In genomic region chrX:67282951-67283350, GRCm38 (mm10) we compare ENCODE assay signal across 15 mouse cellular contexts.
"Had no signal": no experiment of that assay in that cellular context is flagged by ENCODE, and none has a peak within 500 bp of the region (broad histone marks: within the 10 kb centered on the region; RNA-seq: fewer than 3 reads in every experiment).

No protein-coding gene starts in this region.

- H3K27ac ChIP-seq: layer of hippocampus, adult 2 months; limb, embryonic 10.5 days; liver, embryonic 15.5 days; neural tube, embryonic 15.5 days had no signal

- ATAC-seq: lung, postnatal 0 days had no signal

- H3K4me2 ChIP-seq: liver, embryonic 11.5 days; liver, embryonic 15.5 days; neural tube, embryonic 15.5 days had no signal

- H3K4me1 ChIP-seq: limb, embryonic 10.5 days; liver, embryonic 15.5 days; neural tube, embryonic 15.5 days had no signal

- H3K27me3 ChIP-seq: liver, embryonic 15.5 days; neural tube, embryonic 15.5 days had no signal

- DNase-seq: kidney, adult 9 months; kidney, postnatal 10 days; kidney, postnatal 4 days; lung, adult 2 months; lung, postnatal 4 days; right cerebral cortex, adult 18-20 months; right cerebral cortex, postnatal 25 days; thymus, postnatal 4 days had no signal

- H3K36me3 ChIP-seq: limb, embryonic 10.5 days; liver, embryonic 15.5 days; neural tube, embryonic 15.5 days had no signal

- H3K4me3 ChIP-seq: layer of hippocampus, adult 2 months; limb, embryonic 10.5 days; liver, embryonic 15.5 days; myocyte; neural tube, embryonic 15.5 days had no signal

- H3K9me3 ChIP-seq: limb, embryonic 10.5 days; liver, embryonic 15.5 days; neural tube, embryonic 15.5 days had no signal

- H3K9ac ChIP-seq: liver, embryonic 15.5 days; neural tube, embryonic 15.5 days had no signal
